Mouse (Mus musculus): ENCODE measurements around the gene Slc35f2. TPM values are rescaled to one million over a fixed set of nuclear protein-coding genes. Genes with fewer than 3 reads are reported as not detected.
A peak's percentile ranks its signal among the peaks of the same experiment; 100 is the strongest.

The Slc35f2 gene
- polyA plus RNA-seq, 1 experiment, result 7.1 TPM

- no peak for DNase-seq (ENCODE audit: extremely low spot score in 1 of 2, low spot score in 1 of 2)
Measured at GRCm38 (mm10) chr9:53825318-53825717, 54.0 kb downstream of the Slc35f2 start.

DNA sequence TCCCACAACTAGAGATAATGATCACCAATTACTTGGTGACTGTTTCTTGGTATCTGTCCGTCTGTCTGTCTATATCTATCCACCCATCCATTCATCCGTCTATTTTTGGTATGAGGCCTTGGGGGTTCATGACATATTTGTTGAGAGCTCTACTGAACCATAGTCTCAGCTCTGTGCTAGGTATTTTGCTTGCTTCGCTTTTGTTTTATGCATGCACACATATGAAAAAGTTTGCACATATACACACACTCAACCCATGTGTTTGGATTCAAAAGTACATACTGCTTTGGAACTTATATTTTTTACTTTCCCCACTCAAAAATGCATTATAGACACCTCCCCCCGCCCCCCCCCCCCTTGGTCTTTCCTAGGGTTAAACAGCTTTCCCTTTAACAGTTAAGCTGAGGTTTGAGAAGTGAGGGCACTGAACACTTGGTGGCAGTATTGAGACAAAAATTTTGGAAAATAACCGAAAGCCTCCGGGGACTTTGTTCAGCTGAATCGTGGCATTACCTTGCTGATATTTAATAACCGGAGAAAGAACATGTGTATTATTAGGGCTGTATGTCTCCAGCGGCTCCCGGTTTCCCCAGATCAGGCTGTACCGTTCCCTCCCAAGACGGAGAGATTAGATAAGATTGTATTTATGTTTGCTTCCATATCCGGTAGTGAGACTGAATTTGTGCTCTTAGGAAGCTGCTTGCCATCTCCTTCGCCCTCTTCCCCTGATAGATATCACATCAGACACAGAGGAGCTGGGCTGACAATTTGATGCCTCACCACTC, 57.9 kb downstream of the Slc35f2 start:
- peak in 1 of 2 experiments; percentile 86 for DNase-seq (ENCODE audit: extremely low spot score in 1 of 2, low spot score in 1 of 2)

GRCm38 (mm10) chr9:53829866-53830209, 58.5 kb downstream of the Slc35f2 start:
- DNase-seq (ENCODE audit: extremely low spot score in 1 of 2, low spot score in 1 of 2), result no peak

- no peak for DNase-seq (ENCODE audit: extremely low spot score in 1 of 2, low spot score in 1 of 2)
Measured at GRCm38 (mm10) chr9:53835039-53835438, 63.7 kb downstream of the Slc35f2 start.

DNA sequence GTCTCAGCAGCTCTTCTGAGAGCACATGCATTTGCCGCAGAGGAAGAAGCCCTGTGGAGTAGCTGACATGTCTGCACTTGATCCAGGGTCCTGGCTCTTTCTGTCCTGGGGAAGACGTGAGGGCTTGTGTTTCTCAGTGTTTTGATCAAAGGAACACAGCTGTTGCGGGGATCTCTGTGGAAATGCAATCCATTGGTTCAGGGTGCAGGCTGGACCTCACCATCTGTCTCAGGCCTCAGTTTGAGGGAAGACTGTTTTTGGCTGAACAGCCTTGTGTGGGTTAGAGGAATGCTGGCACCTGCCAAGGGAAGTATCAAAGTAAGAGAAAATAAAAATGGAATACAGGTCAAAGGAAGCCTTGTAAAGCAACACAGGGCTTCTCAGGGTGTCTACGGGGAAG, 64.6 kb downstream of the Slc35f2 start:
- peak in 1 of 2 experiments; percentile 30 for DNase-seq (ENCODE audit: extremely low spot score in 1 of 2, low spot score in 1 of 2)

GRCm38 (mm10) chr9:53838816-53839215, 67.5 kb downstream of the Slc35f2 start:
- DNase-seq (ENCODE audit: extremely low spot score in 1 of 2, low spot score in 1 of 2), result no peak

- no peak for DNase-seq (ENCODE audit: extremely low spot score in 1 of 2, low spot score in 1 of 2)
Measured at GRCm38 (mm10) chr9:53848548-53848947, 77.2 kb downstream of the Slc35f2 start.

GRCm38 (mm10) chr9:53849864-53850263, 78.5 kb downstream of the Slc35f2 start, which contains the start of gene Sln:
Gene Sln (plus strand): TSS chr9:53850164.
- no peak for DNase-seq (ENCODE audit: extremely low spot score in 1 of 2, low spot score in 1 of 2)

DNA sequence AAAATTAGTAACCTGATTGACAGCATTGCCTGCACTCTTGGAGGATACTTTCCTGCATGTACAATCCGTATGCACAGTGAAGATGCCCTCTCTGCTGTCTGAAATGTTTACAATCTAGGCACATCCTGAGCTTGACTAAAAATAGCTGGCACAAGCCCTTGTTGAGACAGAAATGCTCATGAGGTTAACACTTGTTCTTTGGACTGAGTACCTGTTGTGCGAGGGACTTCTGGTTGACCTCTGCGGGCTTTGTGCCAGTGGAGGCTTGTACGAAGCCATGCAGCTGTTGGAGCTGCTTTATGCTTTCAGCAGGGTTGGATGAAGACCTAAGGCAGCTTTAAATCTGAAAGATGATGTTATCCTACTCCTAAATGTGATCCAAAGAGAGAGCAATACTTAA, 80.8 kb downstream of the Slc35f2 start:
- no peak for DNase-seq (ENCODE audit: extremely low spot score in 1 of 2, low spot score in 1 of 2)

GRCm38 (mm10) chr9:53853672-53854071, 82.3 kb downstream of the Slc35f2 start:
- DNase-seq (ENCODE audit: extremely low spot score in 1 of 2, low spot score in 1 of 2), result peak; percentile 27 to 32

- peak; percentile 28 to 51 for DNase-seq (ENCODE audit: extremely low spot score in 1 of 2, low spot score in 1 of 2)
Measured at GRCm38 (mm10) chr9:53854525-53854924, 83.2 kb downstream of the Slc35f2 start.

DNA sequence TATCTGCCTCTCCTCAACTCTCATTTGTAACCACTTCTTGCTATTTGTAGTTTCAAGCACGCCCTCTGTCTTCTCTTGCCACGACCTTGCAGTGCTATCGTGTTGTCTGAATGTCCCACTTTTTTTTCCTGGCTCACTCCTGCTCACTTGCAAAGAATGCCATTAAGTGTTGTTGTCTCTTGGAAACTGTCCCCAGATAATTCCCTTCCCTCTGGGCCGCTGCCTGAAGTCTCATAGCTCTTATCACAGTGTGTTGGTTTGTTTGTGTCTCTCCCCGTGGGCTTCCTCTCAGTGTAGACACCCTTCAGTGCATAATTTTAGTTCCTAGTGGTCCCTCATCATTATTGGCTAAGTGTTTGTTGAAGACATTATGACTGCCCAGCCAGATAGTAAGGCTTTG, 86.5 kb downstream of the Slc35f2 start:
- no peak for DNase-seq (ENCODE audit: extremely low spot score in 1 of 2, low spot score in 1 of 2)

Other genes starting within 250 kb of the Slc35f2 start
- 5.9 and 9.5 TPM in 2 replicates for gene Atm, start 234.8 kb upstream of the Slc35f2 start, polyA plus RNA-seq (2012; rRNA removed)
- gene Npat, start 234.5 kb upstream of the Slc35f2 start, polyA plus RNA-seq (2012; rRNA removed), result 9.4 and 11.2 TPM in 2 replicates
- gene Acat1, start 161.2 kb upstream of the Slc35f2 start, polyA plus RNA-seq (2012; rRNA removed), result 77.5 and 83.4 TPM in 2 replicates
- 23.5 and 24.7 TPM in 2 replicates for gene Cul5, start 101.5 kb upstream of the Slc35f2 start, polyA plus RNA-seq (2012; rRNA removed)
- gene Rab39, start 65.3 kb upstream of the Slc35f2 start, polyA plus RNA-seq (2012; rRNA removed), result 0.78 and 0.94 TPM in 2 replicates
- gene Sln, start 78.6 kb downstream of the Slc35f2 start, polyA plus RNA-seq (2012; rRNA removed), result 0.32 and 0.40 TPM in 2 replicates
- gene Elmod1, start 203.8 kb downstream of the Slc35f2 start, polyA plus RNA-seq (2012; rRNA removed), result 137 and 152 TPM in 2 replicates

Data from frontal cortex, adult 2 months (tissue).